Mouse (Mus musculus): Measurements from ENCODE around the gene Htra1.

GRCm38 (mm10) chr7:130896064-130896463, 39.8 kb upstream of the Htra1 start:
- no peak for TF ChIP-seq CTCF (conservative IDR thresholded peaks at IDR 0.05; ENCODE audit: low read length)
- no peak for TF ChIP-seq POU5F1 (IDR thresholded peaks at IDR 0.05; ENCODE audit: borderline replicate concordance, low read length)
